In the genomic region with DNA sequence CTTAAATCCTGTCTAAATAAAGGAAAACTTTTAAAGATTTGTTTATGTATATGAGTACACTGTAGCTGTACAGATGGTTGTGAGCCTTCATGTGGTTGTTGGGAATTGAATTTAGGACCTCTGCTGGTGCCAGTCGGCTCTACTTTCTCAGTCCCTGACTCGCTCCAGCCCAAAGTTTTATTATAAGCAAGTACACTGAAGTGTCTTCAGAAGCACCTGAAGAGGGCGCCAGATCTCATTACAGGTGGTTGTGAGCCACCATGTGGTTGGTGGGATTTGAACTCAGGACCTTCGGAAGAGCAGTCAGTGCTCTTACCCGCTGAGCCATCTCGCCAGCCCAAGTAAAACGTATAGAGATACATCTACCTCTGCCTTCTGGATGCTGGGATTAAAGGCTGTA, we compare ENCODE assay signal across 7 mouse cellular contexts. TPM values are rescaled to one million over a fixed set of nuclear protein-coding genes. Genes with fewer than 3 reads are reported as not detected.
DNase-seq lines count a peak whose midpoint lies in the region; ATAC-seq and TF ChIP-seq lines count a peak whose summit lies in the region.
"Not testable (repeated sequence)": the region's sequence is repeated elsewhere in the genome, so short reads cannot be mapped to it uniquely, and the experiment has no call there.

No protein-coding gene starts in this region.

- H3K4me2 ChIP-seq in hindbrain, postnatal 0 days (ENCODE audit: low read depth, low read length); stomach, embryonic 14.5 days (replicated peaks; ENCODE audit: low read depth, low read length): not testable (repeated sequence)

- intact Hi-C loops in gastrocnemius, adult 2 months (cut with DNase I): loop anchor here (5.0 kb wide), 1 partner anchor 192 kb away; no protein-coding TSS in a partner anchor

- H3K9ac ChIP-seq in ES-E14 (ENCODE audit: insufficient read depth, low read depth, low read length, poor library complexity, severe bottlenecking); hindbrain, postnatal 0 days (replicated peaks; ENCODE audit: low read length); stomach, embryonic 14.5 days (replicated peaks; ENCODE audit: low read depth, low read length): not testable (repeated sequence)

- H3K4me3 ChIP-seq in ES-E14 (ENCODE audit: insufficient read depth in 1 of 2, low read depth in 1 of 2, low read length in 2 of 2, poor library complexity in 1 of 2, severe bottlenecking in 1 of 2); gastrocnemius, adult 2 months; hindbrain, postnatal 0 days (ENCODE audit: low read length); stomach, embryonic 14.5 days (ENCODE audit: low read depth, low read length): not testable (repeated sequence)

- not testable (repeated sequence) for H3K36me3 ChIP-seq in ES-E14 (ENCODE audit: control insufficient read depth, insufficient read depth, low read length, poor library complexity, severe bottlenecking); hindbrain, postnatal 0 days (ENCODE audit: insufficient read depth, low read length); stomach, embryonic 14.5 days (ENCODE audit: control insufficient read depth, insufficient read depth, low read length)

- H3K9me3 ChIP-seq in ES-E14 (ENCODE audit: control insufficient read depth, insufficient read depth, low read depth, low read length); hindbrain, postnatal 0 days (ENCODE audit: low read length); stomach, embryonic 14.5 days (ENCODE audit: control insufficient read depth, low read depth, low read length): not testable (repeated sequence)

- 71% methylated on average over 7 of the region's 7 CpGs for WGBS in hindbrain, postnatal 0 days
- 63% methylated on average over 7 of the region's 7 CpGs for WGBS in stomach, embryonic 14.5 days

- in situ Hi-C loops in ES-E14 (cut with MboI; ENCODE audit: low sequenced_read_pairs in 2 of 2, unreplicated experiment in 2 of 2): not testable (repeated sequence)

- H3K27me3 ChIP-seq in hindbrain, postnatal 0 days (ENCODE audit: insufficient read depth, low read length); stomach, embryonic 14.5 days (ENCODE audit: control insufficient read depth, insufficient read depth, low read length): not testable (repeated sequence)

- not testable (repeated sequence) for H3K4me1 ChIP-seq in ES-E14 (ENCODE audit: control insufficient read depth in 2 of 2, insufficient read depth in 2 of 2, low read length in 2 of 2, poor library complexity in 1 of 2); hindbrain, postnatal 0 days (ENCODE audit: insufficient read depth, low read length); stomach, embryonic 14.5 days (ENCODE audit: control insufficient read depth, insufficient read depth, low read length)

- H3K27ac ChIP-seq in ES-E14 (ENCODE audit: insufficient read depth, low read depth, low read length, poor library complexity, severe bottlenecking): not testable (repeated sequence)
- peak overlapping the region; percentile 90 for H3K27ac ChIP-seq in gastrocnemius, adult 2 months
- peak overlapping the region; percentile 26; the same call in 1 of the 2 replicates for H3K27ac ChIP-seq in hindbrain, postnatal 0 days
- H3K27ac ChIP-seq in stomach, embryonic 14.5 days (ENCODE audit: low read length): peak overlapping the region; percentile 29; the same call in 1 of the 2 replicates

- TF ChIP-seq CTCF in gastrocnemius, adult 2 months (IDR thresholded peaks at IDR 0.05): peak; percentile 7; the same call in 1 of the 2 replicates
- TF ChIP-seq CTCF in hindbrain, postnatal 0 days (IDR thresholded peaks at IDR 0.05; ENCODE audit: low read depth): peak; percentile 23; the same call in 1 of the 2 replicates

- not testable (repeated sequence) for ATAC-seq in hindbrain, postnatal 0 days; stomach, embryonic 14.5 days (ENCODE audit: insufficient number of reproducible peaks, insufficient read depth, low FRiP score, low read depth)

- DNase-seq in ES-E14 (ENCODE audit: low read depth, low spot score) (peak; percentile 62), liver (peak; percentile 53)
- peak; percentile 42 for DNase-seq in c-Kit-positive CD71-positive TER-119-positive erythroid progenitor cells, embryonic 14.5 days (ENCODE audit: low spot score)
- not testable (repeated sequence) for DNase-seq in gastrocnemius, adult 2 months; hindbrain, postnatal 0 days (ENCODE audit: low spot score)
- DNase-seq in lung, postnatal 36 days: peak; percentile 26

RNA-seq across cellular contexts. Expression of a gene that starts 3.7 kb away (rescaled TPM):
- 27.9 and 28.5 TPM in 2 replicates for total RNA-seq in ES-E14 (2012; rRNA removed)
- total RNA-seq in gastrocnemius, adult 2 months (2021): 100 to 1,000 TPM; 115 to 138 TPM
- 23.1 and 30.5 TPM in 2 replicates for total RNA-seq in hindbrain, postnatal 0 days (2014; rRNA removed)
- 26.9 and 30.1 TPM in 2 replicates for polyA plus RNA-seq in hindbrain, postnatal 0 days (2015; fragmentation: Nextera tagmentation; extraction: Ambion mirVana)
- 44.0 and 48.3 TPM in 2 replicates for polyA plus RNA-seq in stomach, embryonic 14.5 days (2014; fragmentation: Nextera tagmentation; extraction: Ambion mirVana)

RNA-seq across cellular contexts. Expression of a gene that starts 4.8 kb away (rescaled TPM):
- 94.3 and 107 TPM in 2 replicates for total RNA-seq in ES-E14 (2012; rRNA removed)
- total RNA-seq in gastrocnemius, adult 2 months (2021): 10 to 100 TPM; 56.6 to 66.2 TPM
- 69.4 and 71.7 TPM in 2 replicates for total RNA-seq in hindbrain, postnatal 0 days (2014; rRNA removed)
- 52.1 and 52.5 TPM in 2 replicates for polyA plus RNA-seq in hindbrain, postnatal 0 days (2015; fragmentation: Nextera tagmentation; extraction: Ambion mirVana)
- 134 and 139 TPM in 2 replicates for polyA plus RNA-seq in stomach, embryonic 14.5 days (2014; fragmentation: Nextera tagmentation; extraction: Ambion mirVana)
